Mouse (Mus musculus): ENCODE measurements around the gene Cyp2t4.

The Cyp2t4 gene

DNA sequence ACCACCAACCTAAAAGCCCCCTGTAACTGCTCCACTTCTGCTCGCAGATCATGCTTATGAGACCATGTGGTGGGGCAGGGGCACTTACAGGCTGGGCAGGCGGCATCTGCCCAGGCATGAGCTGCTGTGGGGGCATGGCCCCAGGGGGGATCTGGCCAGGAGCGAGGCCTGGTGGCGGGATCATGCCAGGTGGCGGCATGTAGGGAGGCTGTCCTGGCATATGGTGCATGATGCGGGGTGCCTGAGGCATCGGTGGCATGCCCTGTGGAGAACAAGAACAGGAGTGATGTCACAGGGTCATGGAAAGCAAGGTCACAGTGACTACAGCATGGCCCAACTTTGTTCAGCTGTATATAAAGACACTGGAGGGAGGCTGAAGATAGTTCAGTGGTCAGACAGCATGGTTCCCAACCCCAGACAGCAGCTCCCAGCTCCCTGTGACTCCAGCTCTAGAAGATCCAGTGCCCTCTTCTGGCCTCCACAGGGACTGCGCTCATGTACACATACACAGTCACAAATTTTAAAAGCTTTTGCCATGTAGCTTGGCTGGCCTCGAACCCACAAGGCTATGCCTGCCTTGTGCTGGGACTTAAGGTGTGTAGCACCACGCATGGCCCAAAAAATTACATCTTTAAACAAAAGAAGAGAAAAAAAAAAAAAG is 35.9 kb downstream of the Cyp2t4 start:
- DNase-seq: no peak

DNA sequence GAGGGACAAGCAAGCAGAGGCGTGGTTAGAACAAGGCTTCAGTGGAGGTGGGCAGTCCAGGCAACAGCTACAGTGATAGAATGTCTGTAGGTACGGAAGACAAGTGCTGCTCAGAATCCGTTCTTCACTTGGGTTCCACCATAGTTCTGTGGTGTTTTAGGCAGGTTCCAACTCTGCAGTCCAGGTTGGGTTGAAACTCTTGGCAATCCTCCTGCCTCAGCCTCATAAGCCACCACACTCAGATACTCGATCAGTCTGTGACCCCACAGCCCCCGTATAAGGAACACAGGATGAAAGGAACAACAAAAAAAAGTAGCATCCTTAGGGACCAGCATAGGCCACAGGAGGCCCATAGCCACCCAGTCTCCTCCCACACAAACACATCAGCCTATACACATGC is 38.9 kb downstream of the Cyp2t4 start:
- DNase-seq: no peak

DNA sequence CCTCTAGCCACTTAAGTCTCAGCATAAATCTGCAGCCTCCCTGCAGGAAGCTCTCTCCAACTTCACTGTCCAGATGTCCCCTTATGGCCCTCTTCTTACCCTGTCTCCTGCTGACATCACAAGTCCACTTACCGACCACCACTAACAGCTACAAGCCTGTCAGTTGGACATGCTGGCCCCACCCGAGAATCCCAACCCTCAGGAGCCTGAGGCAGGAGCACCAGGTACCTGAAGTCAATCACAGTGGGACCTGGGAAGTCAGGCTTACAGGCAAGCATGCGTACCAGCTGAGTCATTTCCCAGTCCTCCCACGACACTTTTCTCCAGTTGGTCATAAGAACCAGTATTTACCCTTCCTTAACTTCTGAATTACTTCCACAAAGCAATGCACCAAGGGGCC is 40.2 kb downstream of the Cyp2t4 start:
- DNase-seq: no peak

DNA sequence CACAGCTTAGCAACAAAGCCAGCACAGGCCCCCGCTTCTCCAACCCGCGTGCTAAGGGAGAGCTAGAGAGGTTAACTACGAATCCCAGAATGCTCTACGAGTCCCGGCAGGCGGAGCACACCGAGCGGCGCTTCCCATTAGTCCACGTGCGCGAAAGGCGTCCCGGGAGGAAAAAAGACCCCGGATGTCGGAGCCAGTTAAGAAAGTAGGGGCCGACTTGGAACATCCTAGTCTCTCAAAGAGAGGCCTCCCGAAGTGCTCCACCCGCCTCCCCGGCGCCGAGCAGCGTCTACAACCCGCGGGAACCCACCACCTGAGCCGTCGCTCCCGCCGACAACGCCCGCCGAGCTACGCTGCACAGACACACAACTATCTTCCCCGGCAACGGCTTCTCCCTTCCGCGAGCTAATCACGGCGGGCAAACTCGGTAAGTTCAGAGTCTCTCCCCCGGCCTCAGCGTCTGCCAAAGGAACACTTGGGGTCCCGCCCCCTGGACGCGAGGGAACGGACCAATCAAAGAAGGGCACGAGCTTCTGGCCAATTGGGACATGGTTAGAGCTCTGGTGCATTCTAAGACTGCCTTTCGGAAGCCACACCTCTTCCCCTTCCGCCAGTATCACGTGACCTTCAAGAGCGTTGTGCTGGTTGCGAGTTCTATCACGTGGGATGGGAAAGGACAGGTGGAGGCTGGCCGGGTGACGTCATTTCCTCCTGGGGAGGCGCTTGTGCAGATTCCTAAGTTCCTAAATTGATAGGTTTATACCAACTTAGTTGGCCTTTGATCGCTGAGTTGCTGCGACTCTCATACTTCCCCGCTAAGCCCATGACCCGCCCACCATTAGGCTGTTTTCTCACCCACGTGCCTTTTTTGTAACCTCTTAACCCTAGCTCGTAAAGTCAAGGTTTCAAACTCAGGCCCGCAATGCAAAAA is 42.4 kb downstream of the Cyp2t4 start, which contains the start of the genes BC024978 and Snrpa:
TSS of gene BC024978 (plus strand) at position 101 of the 931 bp plus-strand sequence.
TSS of gene Snrpa (minus strand) at position 591 of the 931 bp plus-strand sequence.
- DNase-seq: peak; percentile 100

DNA sequence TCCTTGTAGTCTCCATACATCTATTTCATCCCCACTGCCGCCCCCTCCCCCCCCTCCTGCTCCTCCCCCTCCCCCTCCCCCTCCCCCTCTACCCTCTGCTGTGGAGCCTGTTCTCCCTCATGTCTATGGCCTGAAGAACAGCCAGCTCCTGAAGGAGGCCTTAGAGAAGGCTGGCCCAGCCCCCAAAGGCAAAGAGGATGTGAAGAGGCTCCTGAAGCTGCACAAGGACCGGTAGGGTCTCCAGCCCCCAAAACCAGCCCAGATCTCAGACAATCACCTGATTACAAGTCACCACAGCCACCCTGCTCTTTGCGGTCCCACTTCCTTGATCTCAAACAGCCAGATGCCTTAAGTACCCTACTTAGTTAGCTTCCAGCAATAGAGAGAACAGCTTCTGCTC is 43.6 kb downstream of the Cyp2t4 start:
- no peak for DNase-seq

DNA sequence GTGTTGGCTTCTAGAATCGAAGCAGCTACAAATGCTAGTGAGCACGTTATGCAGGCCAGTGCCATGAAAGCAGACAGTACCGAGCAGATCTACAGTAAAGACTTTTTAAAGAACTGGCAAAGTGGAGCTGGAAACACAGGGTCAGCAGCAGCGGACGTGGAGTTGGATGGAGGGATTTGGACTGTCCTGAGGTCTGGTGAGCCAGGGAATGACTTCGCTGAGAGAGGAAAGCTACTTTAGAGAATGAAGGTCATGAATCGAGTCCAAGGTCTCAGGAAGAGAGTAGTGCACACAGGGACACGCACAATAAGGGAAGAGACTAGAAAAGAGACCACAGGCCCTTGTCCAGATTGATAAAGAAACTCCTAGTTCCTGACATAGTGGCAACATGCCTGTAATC is 44.1 kb downstream of the Cyp2t4 start:
- DNase-seq: no peak

DNA sequence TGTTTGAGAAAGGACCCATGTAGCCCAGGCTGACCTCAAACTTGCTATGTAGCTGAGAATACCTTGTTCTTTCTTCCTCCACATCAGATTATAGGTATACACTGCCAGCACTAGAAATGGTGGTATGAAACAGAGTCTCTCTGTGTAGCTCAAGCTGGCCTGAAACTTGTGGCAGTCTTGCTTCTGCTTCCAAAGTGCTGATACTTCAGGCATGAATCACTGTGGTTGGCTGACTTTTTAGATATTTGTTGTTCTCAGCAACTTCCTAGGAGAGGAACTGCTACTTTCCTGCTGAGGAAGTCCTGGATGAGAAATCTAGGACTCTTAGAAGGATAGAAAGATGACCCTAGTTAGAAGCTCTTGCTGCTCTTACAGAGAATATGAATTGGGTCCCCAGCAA is 44.8 kb downstream of the Cyp2t4 start:
- no peak for DNase-seq

DNA sequence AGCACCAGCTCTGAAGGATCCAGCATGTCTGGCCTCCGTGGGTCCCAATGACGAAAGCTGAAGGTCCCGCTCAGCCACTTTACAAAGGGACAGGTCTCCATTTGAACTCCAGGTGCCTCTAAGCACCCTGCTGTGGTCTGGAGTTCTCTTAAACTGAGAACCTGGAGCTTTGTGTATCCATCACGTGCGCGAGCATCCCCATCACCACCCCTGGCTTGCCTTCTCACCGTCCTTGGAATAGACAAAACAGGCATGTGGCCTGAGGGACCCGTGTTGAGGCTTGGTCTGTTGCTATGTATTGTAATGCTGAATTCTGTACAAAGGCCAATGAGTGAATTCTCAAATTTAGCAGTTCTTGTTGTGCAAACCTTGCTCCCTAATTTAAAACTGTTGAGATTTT is 45.3 kb downstream of the Cyp2t4 start:
- DNase-seq: no peak

DNA sequence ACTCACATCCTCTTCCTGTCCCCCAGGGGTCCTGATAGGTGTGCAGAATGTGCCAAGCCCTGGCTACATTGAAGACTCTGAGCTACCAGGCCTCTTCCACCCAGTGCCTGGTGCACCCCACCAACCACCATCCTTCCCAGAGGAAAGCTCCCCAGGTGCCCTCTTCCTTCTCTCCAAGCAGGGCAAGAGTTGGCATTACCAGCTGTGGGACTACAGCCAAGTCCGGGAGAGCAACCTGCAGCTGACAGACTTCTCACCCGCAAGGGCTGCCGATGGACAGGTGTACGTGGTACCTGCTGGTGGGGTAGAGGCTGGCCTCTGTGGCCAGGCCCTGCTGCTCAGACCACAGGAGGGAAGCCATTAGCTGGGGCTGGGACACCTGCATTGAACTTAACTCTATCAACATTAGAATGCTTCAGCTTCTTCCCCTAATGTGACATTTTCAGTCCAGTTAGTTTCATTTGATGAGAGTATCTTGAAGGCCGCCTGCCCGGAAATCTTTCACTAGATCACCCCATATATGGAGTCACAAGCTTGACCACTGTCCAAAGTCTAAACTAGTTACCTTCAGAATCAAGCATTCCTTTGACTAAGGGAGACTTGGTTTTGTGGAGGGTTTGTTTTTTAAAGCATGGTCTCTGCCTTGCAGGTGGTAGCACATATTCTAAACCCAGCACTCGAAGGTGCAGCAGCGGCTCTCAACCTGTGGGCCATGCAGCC is 50.4 kb downstream of the Cyp2t4 start:
- peak; percentile 65 for DNase-seq
